Mouse (Mus musculus) myocyte (in vitro differentiated cells): ENCODE measurements around the gene Mmp9.

ENCODE experiments used
- CEBPB ChIP-seq: IDR thresholded peaks from 2 replicates; pipeline ENCODE4 v1.6.1; 2011; ENCODE audit warnings: mild to moderate bottlenecking, moderate library complexity; ENCODE audit not compliant: poor library complexity, insufficient read depth, severe bottlenecking
- MAX ChIP-seq: IDR thresholded peaks from one replicate; pipeline ENCODE4 v1.6.1; 2011; ENCODE audit warnings: low read depth, mild to moderate bottlenecking, control low read depth
- POLR2A ChIP-seq: IDR thresholded peaks from one replicate; pipeline ENCODE4 v1.6.1; 2011; ENCODE audit warnings: low read depth, mild to moderate bottlenecking, control low read depth, moderate library complexity; ENCODE audit not compliant: insufficient read length
- TCF3 ChIP-seq: IDR thresholded peaks from one replicate; pipeline ENCODE4 v1.6.1; 2011; ENCODE audit warnings: low read depth, control low read depth; ENCODE audit not compliant: insufficient read length

DNA sequence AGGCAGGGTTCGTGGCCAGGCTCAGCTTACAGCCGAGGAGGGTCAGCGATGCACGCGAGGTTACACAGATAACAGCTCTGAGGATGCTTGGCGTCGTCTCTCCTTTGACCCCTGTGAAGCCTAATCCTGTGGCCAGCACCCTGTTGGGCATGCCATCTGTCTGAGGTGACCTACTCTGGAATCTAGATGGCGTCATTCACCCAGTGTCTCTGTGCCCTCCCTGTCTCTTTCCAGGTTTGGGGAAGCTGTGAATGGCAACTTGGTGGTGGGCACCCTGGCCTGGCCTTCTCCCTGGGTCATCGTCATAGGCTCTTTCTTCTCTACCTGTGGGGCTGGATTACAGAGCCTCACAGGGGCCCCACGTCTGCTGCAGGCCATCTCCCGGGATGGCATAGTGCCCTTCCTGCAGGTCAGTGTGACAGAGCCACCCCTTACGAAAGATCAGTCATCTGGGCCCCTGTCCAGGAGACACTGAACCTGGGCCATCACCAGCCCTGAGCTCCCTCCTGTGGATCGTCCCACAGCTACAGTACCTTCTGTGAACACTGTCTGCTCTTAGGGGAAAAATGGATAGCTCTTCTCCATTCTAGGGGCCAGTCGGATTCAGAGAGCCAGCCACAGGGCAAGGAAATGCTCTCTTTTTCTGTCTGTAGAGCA is 45.9 kb downstream of the Mmp9 start:
- TF ChIP-seq POLR2A (no peak), CEBPB (no peak), MAX (no peak), TCF3 (no peak)
